Mouse (Mus musculus) neural tube, embryonic 14.5 days (tissue): ENCODE measurements around the gene 6030408B16Rik. TPM values are rescaled to one million over a fixed set of nuclear protein-coding genes. Genes with fewer than 3 reads are reported as not detected.

ENCODE experiments used
- ATAC-seq: fragments of 200-750 bp; cut with Nextera tagmentation; 2 replicates; pipeline ENCODE4 v1.8.0; 2017; ENCODE audit warnings: low read depth, mild to moderate bottlenecking, moderate TSS enrichment, moderate library complexity
- H3K27ac ChIP-seq: fragments of 300-500 bp; sonication (generic); 2 replicates; pipeline ENCODE4 v1.5.1; 2014; ENCODE audit warnings: low read depth, mild to moderate bottlenecking, control low read depth, low read length, moderate library complexity, mixed read lengths
- H3K27me3 ChIP-seq: fragments of 300-500 bp; sonication (generic); 2 replicates; pipeline ENCODE4 v1.6.1; 2014; ENCODE audit warnings: low read length; ENCODE audit not compliant: control insufficient read depth, insufficient read depth
- H3K36me3 ChIP-seq: fragments of 300-500 bp; sonication (generic); 2 replicates; pipeline ENCODE4 v1.6.1; 2014; ENCODE audit warnings: low read length, mixed read lengths; ENCODE audit not compliant: control insufficient read depth, insufficient read depth
- H3K4me1 ChIP-seq: fragments of 300-500 bp; sonication (generic); 2 replicates; pipeline ENCODE4 v1.6.1; 2014; ENCODE audit warnings: low read length; ENCODE audit not compliant: control insufficient read depth, insufficient read depth
- H3K4me2 ChIP-seq: fragments of 300-500 bp; sonication (generic); 2 replicates; pipeline ENCODE4 v1.6.1; 2014; ENCODE audit warnings: mild to moderate bottlenecking, low read depth, low read length, control low read depth
- H3K4me3 ChIP-seq: fragments of 300-500 bp; sonication (generic); 2 replicates; pipeline ENCODE4 v1.5.1; 2014; ENCODE audit warnings: low read depth, low read length, control low read depth, mixed read lengths
- H3K9ac ChIP-seq: fragments of 300-500 bp; sonication (generic); replicated peaks from 2 replicates; pipeline ENCODE4 v1.6.1; 2014; ENCODE audit warnings: low read depth, mild to moderate bottlenecking, control low read depth, low read length, mixed read lengths
- H3K9me3 ChIP-seq: fragments of 300-500 bp; sonication (generic); 2 replicates; pipeline ENCODE4 v1.6.1; 2016; ENCODE audit warnings: low read length; ENCODE audit not compliant: control insufficient read depth
- WGBS: fragments of 180-500 bp; shearing (Covaris S2); extraction: QIAGEN DNeasy Blood & Tissue Kit; methylation state at CpG from one replicate; pipeline ENCODE4 v1.1.7; 2014; 5-methylcytosine and 5-hydroxymethylcytosine counted together
- polyA plus RNA-seq: library from polyadenylated mRNA; unstranded; fragments of >200 nt; fragmentation: Nextera tagmentation; extraction: Ambion mirVana; gene quantifications from 2 replicates; pipeline ENCODE4 v1.2.1, GENCODE M21; 2014

Gene 6030408B16Rik
- polyA plus RNA-seq, 1 experiment from 2014 or later, result 0.64 TPM

DNA sequence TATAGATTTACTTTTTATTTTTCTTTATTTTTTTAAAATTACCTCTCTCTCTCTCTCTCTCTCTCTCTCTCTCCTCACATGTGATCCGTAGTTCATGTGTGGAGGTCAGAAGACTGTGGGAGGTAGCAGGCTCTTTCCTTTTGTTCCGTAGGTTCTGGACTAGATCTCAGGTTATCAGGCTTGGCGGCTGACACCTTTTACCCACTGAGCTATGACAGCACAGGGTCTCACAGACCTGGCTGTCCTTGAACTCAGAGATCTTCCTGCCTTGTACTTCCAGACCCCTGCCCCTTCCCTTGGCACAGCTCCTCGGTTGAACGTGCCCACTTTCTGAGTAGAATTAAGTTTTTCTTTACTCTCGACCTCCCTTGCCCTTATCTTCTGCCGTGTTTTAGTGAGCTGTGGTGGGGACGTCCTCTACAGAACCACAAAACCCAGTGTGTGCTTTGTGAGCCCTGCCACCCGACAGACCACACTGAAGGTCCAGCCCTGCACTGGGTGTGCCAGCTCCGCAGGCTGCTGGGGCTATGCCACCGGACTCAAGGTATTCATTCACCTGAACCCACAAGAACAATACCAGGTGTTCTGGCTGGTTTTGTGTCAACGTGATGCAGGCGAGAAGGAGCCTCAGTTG, 23.4 kb downstream of the 6030408B16Rik start:
- Histone ChIP-seq H3K27ac (no peak overlapping the region), H3K9me3 (no peaks in the 10 kb centered on the region), H3K27me3 (no peaks in the 10 kb centered on the region), H3K4me2 (peak overlapping the region; percentile 32), H3K36me3 (no peaks in the 10 kb centered on the region), H3K9ac (no peak overlapping the region), H3K4me3 (no peak overlapping the region), H3K4me1 (no peaks in the 10 kb centered on the region)
- WGBS, result 61% methylated on average over 13 of the region's 13 CpGs
- ATAC-seq, result peak; percentile 49; the same call in 1 of the 2 replicates

DNA sequence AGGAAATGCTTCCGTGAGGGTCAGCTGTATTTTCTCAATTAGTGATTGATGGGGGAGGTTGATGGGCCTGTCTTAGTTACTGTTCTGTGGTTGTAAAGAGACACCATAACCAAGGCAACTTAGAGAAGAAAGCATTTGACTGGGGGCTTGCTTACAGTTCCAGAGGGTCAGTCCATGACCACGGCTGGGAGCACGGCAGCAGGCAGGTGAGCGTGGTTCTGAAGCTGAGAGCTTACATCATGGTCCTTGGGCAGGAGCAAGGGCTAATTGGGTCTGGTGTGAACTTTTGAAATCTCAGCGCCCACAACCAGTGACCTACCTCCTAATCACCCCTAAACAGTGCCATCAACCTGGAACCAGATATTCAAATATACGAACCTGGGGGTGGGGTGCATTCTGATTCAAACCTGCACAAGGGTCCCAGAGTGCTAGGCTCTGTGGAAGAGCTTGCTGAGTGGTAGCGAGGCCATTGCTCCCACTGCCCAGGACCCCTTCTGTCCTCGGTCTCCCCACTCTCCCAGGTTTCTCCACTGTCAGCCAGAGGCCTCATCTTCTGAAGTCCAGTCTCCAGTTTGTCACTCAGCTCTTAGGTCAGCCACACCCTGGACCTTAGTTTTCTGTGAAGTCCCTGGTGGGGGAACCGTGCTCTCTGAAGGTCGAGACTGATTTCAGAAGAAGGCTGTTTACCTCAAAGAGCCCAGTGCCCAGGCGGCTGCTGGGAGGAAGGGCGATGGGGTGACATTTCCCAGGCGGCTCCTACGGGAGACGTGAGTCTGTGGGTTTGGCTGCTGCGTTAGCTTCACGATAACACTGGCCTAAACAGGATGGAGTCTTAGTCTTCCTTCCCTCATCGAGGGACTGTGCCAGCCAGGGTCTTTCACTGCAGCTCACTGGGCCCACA, 24.2 kb downstream of the 6030408B16Rik start:
- no peak overlapping the region for H3K4me2 ChIP-seq
- H3K36me3 ChIP-seq, result no peaks in the 10 kb centered on the region
- ATAC-seq, result no peak
- H3K4me3 ChIP-seq, result no peak overlapping the region
- H3K27ac ChIP-seq, result no peak overlapping the region
- H3K9ac ChIP-seq, result no peak overlapping the region
- H3K9me3 ChIP-seq, result no peaks in the 10 kb centered on the region
- 72% methylated on average over 18 of the region's 18 CpGs for WGBS
- H3K27me3 ChIP-seq, result no peaks in the 10 kb centered on the region
- no peaks in the 10 kb centered on the region for H3K4me1 ChIP-seq

- ATAC-seq, result no peak
- no peaks in the 10 kb centered on the region for H3K4me1 ChIP-seq
- H3K27me3 ChIP-seq, result no peaks in the 10 kb centered on the region
- no peak overlapping the region for H3K4me3 ChIP-seq
- H3K4me2 ChIP-seq, result no peak overlapping the region
- 89% methylated on average over 2 of the region's 2 CpGs for WGBS
- H3K9ac ChIP-seq, result no peak overlapping the region
- H3K36me3 ChIP-seq, result no peaks in the 10 kb centered on the region
- no peak overlapping the region for H3K27ac ChIP-seq
- H3K9me3 ChIP-seq, result no peaks in the 10 kb centered on the region
Observed at GRCm38 (mm10) chr15:101317814-101318500, 24.9 kb downstream of the 6030408B16Rik start.

DNA sequence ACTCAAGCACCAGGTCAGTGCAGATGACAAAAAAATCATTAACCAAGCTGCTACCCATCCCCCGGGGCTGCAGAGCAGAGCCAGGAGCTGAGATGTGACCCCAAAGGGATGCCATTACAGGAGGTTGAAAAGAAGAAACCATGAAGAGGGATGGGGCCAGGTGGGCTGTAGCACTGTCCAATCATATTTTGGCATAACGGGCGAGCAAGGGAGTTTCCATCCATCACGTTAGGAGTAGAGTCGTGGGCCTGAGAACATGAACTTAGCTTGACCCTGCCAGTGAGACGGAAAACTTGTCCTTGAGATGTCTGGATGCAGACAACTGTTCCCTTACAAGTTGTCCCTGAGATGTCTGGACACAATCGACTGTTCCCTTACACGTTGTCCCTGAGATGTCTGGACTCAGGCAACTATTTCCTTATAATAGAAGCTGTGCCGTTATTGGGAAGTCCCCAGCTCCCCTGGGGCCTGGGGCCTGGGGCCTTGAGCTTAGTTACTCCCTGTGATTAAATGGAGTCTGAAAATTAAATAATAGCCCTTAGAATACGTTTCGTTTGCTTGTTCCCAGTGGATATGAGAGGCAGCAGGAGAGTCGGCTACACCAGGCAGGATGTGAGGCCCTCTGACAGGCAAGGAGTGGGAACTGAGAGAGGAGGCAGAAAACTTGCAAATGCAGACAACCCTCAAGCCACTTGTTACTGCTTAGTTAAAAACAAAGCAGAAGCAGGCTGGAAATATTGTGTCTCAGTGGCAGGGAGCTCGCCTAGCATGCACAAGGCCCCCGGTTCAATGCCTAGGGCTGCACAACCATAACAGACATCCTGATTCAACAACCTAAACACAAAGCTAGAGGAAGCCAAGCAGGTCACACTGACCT, 26.1 kb downstream of the 6030408B16Rik start:
- 66% methylated on average over 14 of the region's 14 CpGs for WGBS
- Histone ChIP-seq H3K9ac (no peak overlapping the region), H3K27me3 (no peaks in the 10 kb centered on the region), H3K27ac (no peak overlapping the region), H3K36me3 (no peaks in the 10 kb centered on the region), H3K4me2 (no peak overlapping the region), H3K9me3 (no peaks in the 10 kb centered on the region), H3K4me1 (no peaks in the 10 kb centered on the region), H3K4me3 (no peak overlapping the region)
- no peak for ATAC-seq

DNA sequence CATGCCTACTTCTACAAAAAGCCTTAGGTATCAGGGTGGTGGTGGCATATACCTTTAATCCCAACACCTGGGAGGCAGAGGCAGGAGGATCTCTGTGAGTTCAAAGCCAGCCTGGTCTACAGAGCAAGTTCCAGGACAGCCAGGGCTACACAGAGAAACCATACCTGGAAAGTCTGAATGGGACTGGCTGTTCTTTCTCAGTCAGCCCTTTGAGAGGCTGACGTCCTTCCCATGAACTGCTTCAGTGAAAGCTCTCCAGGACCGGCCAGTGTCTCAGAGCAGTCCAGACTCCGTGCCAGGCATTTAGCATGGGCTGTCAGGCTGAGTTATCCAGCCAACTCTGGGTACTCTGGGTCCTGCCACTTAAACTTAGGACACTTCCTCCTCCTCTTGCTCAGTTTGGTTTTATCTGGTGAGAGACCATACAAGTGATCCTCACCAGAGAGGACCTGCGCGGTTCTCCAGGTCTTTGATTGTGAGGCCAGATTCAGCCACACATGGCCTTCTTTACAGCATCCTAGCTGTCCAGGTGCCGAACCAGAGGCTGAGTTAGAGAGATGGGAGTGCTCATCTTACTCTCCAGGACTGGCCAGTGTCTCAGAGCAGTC, 27.1 kb downstream of the 6030408B16Rik start:
- H3K9ac ChIP-seq, result no peak overlapping the region
- H3K27me3 ChIP-seq, result no peaks in the 10 kb centered on the region
- H3K9me3 ChIP-seq, result no peaks in the 10 kb centered on the region
- no peaks in the 10 kb centered on the region for H3K4me1 ChIP-seq
- no peaks in the 10 kb centered on the region for H3K36me3 ChIP-seq
- 85% methylated on average over 6 of the region's 6 CpGs for WGBS
- no peak overlapping the region for H3K4me3 ChIP-seq
- ATAC-seq, result no peak
- H3K4me2 ChIP-seq, result no peak overlapping the region
- no peak overlapping the region for H3K27ac ChIP-seq

DNA sequence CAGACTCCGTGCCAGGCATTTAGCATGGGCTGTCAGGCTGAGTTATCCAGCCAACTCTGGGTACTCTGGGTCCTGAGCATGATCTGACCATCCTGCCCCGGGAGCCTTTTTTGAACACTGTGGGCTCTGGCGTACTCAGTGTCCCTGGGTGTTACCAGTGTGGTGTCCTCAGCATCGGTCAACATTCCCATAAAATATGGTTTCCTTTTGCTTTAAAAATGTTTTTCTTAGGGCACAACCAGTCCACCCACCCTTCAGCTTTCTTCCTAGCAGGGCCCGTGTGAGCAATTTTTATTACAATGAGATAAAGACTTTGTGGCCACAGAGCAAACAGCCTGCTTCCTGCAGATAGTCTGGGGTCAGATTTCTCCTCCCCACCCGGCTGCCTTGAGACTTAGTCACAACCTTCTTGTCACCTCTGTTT, 27.6 kb downstream of the 6030408B16Rik start:
- Histone ChIP-seq H3K4me3 (no peak overlapping the region), H3K36me3 (no peaks in the 10 kb centered on the region), H3K9me3 (no peaks in the 10 kb centered on the region), H3K27me3 (no peaks in the 10 kb centered on the region), H3K27ac (no peak overlapping the region), H3K4me1 (no peaks in the 10 kb centered on the region), H3K4me2 (no peak overlapping the region), H3K9ac (no peak overlapping the region)
- 56% methylated on average over 6 of the region's 6 CpGs for WGBS
- no peak for ATAC-seq

DNA sequence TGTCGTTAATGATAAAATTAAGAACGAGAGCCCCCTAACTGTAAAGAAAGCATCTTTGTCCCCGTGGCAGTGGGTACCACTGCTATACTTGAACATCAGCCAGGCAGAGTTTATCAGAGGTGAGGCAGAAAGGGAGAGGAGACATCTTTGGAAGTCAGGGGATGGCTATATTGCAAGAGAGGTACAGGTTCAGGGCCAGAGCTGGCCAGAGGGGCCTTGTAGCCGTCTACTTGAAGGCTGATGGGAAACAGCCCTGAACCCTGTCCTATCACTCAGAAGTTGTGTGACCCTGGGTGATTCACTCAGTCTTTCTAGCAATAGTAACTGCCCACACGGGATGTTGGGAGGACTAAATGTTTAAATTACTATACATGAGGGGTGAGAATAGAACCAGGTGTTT, 28.1 kb downstream of the 6030408B16Rik start:
- H3K4me1 ChIP-seq, result no peaks in the 10 kb centered on the region
- no peak overlapping the region for H3K4me3 ChIP-seq
- H3K4me2 ChIP-seq, result no peak overlapping the region
- no peaks in the 10 kb centered on the region for H3K9me3 ChIP-seq
- H3K9ac ChIP-seq, result no peak overlapping the region
- 73% methylated on average over 5 of the region's 5 CpGs for WGBS
- H3K27me3 ChIP-seq, result no peaks in the 10 kb centered on the region
- H3K27ac ChIP-seq, result no peak overlapping the region
- H3K36me3 ChIP-seq, result no peaks in the 10 kb centered on the region
- no peak for ATAC-seq

DNA sequence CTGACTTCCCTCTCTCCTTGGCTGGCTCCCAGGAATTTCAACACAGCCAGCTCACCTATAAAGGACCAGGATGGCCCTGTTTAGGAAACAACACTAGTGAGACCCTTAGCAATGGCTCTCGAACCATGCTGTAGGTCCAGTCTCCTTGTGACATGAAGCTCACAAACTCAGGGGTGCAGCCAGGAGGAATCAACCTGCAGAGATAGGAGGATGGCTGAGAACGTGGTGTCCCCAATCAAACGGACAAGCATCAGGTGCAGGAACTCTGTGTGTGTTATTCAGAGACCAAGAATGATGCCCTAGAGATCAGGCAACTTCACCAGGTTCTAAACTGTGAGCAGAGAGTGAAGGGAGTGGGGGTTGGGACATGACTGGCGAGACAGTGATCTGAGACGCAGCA, 29.1 kb downstream of the 6030408B16Rik start:
- H3K27me3 ChIP-seq, result no peaks in the 10 kb centered on the region
- no peaks in the 10 kb centered on the region for H3K36me3 ChIP-seq
- no peak overlapping the region for H3K9ac ChIP-seq
- H3K4me1 ChIP-seq, result no peaks in the 10 kb centered on the region
- ATAC-seq, result no peak
- no peak overlapping the region for H3K4me2 ChIP-seq
- H3K4me3 ChIP-seq, result no peak overlapping the region
- no peaks in the 10 kb centered on the region for H3K9me3 ChIP-seq
- no peak overlapping the region for H3K27ac ChIP-seq
- WGBS, result 80% methylated on average over 5 of the region's 5 CpGs
